Mouse (Mus musculus) testis, adult 2 months (tissue): Measurements from ENCODE around the gene Rbm45. TPM values are rescaled to one million over a fixed set of nuclear protein-coding genes. Genes with fewer than 3 reads are reported as not detected.

ENCODE experiments used
- H3K27ac ChIP-seq: fragments of 200-500 bp; 2 replicates; pipeline ENCODE4 v1.5.1; 2012; ENCODE audit warnings: low read depth, low read length; ENCODE audit not compliant: control insufficient read depth, insufficient read depth
- H3K27me3 ChIP-seq: fragments of 200-500 bp; 2 replicates; pipeline ENCODE4 v1.6.1; 2012; ENCODE audit warnings: mild to moderate bottlenecking, low read length, moderate library complexity; ENCODE audit not compliant: control insufficient read depth, insufficient read depth
- H3K36me3 ChIP-seq: fragments of 200-500 bp; 2 replicates; pipeline ENCODE4 v1.6.1; 2012; ENCODE audit warnings: mild to moderate bottlenecking, low read length; ENCODE audit not compliant: control insufficient read depth, insufficient read depth
- H3K4me1 ChIP-seq: fragments of 200-500 bp; 2 replicates; pipeline ENCODE4 v1.6.1; 2012; ENCODE audit warnings: low read length; ENCODE audit not compliant: control insufficient read depth, insufficient read depth
- H3K4me3 ChIP-seq: fragments of 200-500 bp; 2 replicates; pipeline ENCODE4 v1.5.1; 2012; ENCODE audit warnings: low read depth, mild to moderate bottlenecking, low read length, moderate library complexity, mixed read lengths; ENCODE audit not compliant: control insufficient read depth
- CTCF ChIP-seq: fragments of 200-500 bp; IDR thresholded peaks from 2 replicates; pipeline ENCODE4 v1.5.1; 2012; ENCODE audit warnings: low read depth, mild to moderate bottlenecking, inconsistent platforms, low read length, moderate library complexity; ENCODE audit not compliant: control insufficient read depth, insufficient read depth, insufficient replicate concordance
- POLR2A ChIP-seq: fragments of 200-500 bp; IDR thresholded peaks from 2 replicates; pipeline ENCODE4 v1.6.1; 2012; ENCODE audit warnings: low read depth, mild to moderate bottlenecking, inconsistent platforms, low read length, moderate library complexity; ENCODE audit not compliant: control insufficient read depth
- polyA plus RNA-seq: library from polyadenylated mRNA; depleted of rRNA; stranded (reverse); fragments of >200 nt; gene quantifications from 2 replicates; pipeline ENCODE4 v1.2.3, GENCODE M21; 2012

The Rbm45 gene
- polyA plus RNA-seq, 1 experiment = 5.8 TPM

- no peak overlapping the region for H3K27ac ChIP-seq
- H3K36me3 ChIP-seq = no peaks in the 10 kb centered on the region
- H3K27me3 ChIP-seq = no peaks in the 10 kb centered on the region
- H3K4me1 ChIP-seq = peaks cover 8% of the 10 kb centered on the region
- no peak overlapping the region for H3K4me3 ChIP-seq
- TF ChIP-seq POLR2A (no peak), CTCF (no peak)
Observed at GRCm38 (mm10) chr2:76334596-76334995, 35.2 kb upstream of the Rbm45 start.

- H3K4me1 ChIP-seq = peaks cover 8% of the 10 kb centered on the region
- no peak for TF ChIP-seq POLR2A
- no peak for TF ChIP-seq CTCF
- H3K4me3 ChIP-seq = peak within 1 kb of the TSS; percentile 35
- no peaks in the 10 kb centered on the region for H3K27me3 ChIP-seq
- no peak within 1 kb of the TSS for H3K27ac ChIP-seq
- H3K36me3 ChIP-seq = no peaks in the 10 kb centered on the region
Observed at GRCm38 (mm10) chr2:76338215-76339156, 31.3 kb upstream of the Rbm45 start, which contains the start of gene Pde11a. Pde11a (minus strand) TSS chr2:76338774.

GRCm38 (mm10) chr2:76342146-76342545, 27.6 kb upstream of the Rbm45 start:
- no peak overlapping the region for H3K4me3 ChIP-seq
- no peak for TF ChIP-seq POLR2A
- H3K4me1 ChIP-seq = peaks cover 8% of the 10 kb centered on the region
- no peaks in the 10 kb centered on the region for H3K36me3 ChIP-seq
- H3K27me3 ChIP-seq = no peaks in the 10 kb centered on the region
- no peak overlapping the region for H3K27ac ChIP-seq

GRCm38 (mm10) chr2:76347839-76348238, 21.9 kb upstream of the Rbm45 start:
- Histone ChIP-seq H3K27me3 (no peaks in the 10 kb centered on the region), H3K27ac (no peak overlapping the region), H3K36me3 (no peaks in the 10 kb centered on the region), H3K4me1 (no peaks in the 10 kb centered on the region), H3K4me3 (no peak overlapping the region)
- TF ChIP-seq CTCF (no peak), POLR2A (no peak)

- peak within 1 kb of the TSS; percentile 87 for H3K4me3 ChIP-seq
Observed at GRCm38 (mm10) chr2:76360226-76360625, 9.6 kb upstream of the Rbm45 start, which contains the start of gene Cyct. Cyct (minus strand) TSS chr2:76360450.

GRCm38 (mm10) chr2:76362111-76362510, 7.7 kb upstream of the Rbm45 start:
- TF ChIP-seq POLR2A (no peak), CTCF (peak; percentile 21; the same call in 1 of the 2 replicates)
- H3K4me1 ChIP-seq = peaks cover 2% of the 10 kb centered on the region
- no peaks in the 10 kb centered on the region for H3K27me3 ChIP-seq
- H3K4me3 ChIP-seq = no peak overlapping the region
- no peak overlapping the region for H3K27ac ChIP-seq
- no peaks in the 10 kb centered on the region for H3K36me3 ChIP-seq

More at GRCm38 (mm10) chr2:76360226-76360625, 9.6 kb upstream of the Rbm45 start, which contains the start of gene Cyct:
- no peak for TF ChIP-seq CTCF
- TF ChIP-seq POLR2A = peak; percentile 79
- no peaks in the 10 kb centered on the region for H3K27me3 ChIP-seq
- H3K36me3 ChIP-seq = no peaks in the 10 kb centered on the region; the same call in 1 of the 2 replicates
- peak within 1 kb of the TSS; percentile 96 for H3K27ac ChIP-seq
- peaks cover 2% of the 10 kb centered on the region for H3K4me1 ChIP-seq

- Histone ChIP-seq H3K27ac (no peak overlapping the region), H3K36me3 (no peaks in the 10 kb centered on the region), H3K4me3 (no peak overlapping the region), H3K4me1 (peaks cover 14% of the 10 kb centered on the region), H3K27me3 (no peaks in the 10 kb centered on the region)
- TF ChIP-seq POLR2A = no peak
- TF ChIP-seq CTCF = no peak
Observed at GRCm38 (mm10) chr2:76365811-76366210, 4.0 kb upstream of the Rbm45 start.
